Mouse (Mus musculus) myocyte (in vitro differentiated cells): ENCODE measurements around the gene Fos.

ENCODE experiments used
- CEBPB ChIP-seq: IDR thresholded peaks from 2 replicates; pipeline ENCODE4 v1.6.1; 2011; ENCODE audit warnings: mild to moderate bottlenecking, moderate library complexity; ENCODE audit not compliant: poor library complexity, insufficient read depth, severe bottlenecking
- E2F4 ChIP-seq: IDR thresholded peaks from one replicate; pipeline ENCODE4 v1.6.1; 2011; ENCODE audit warnings: mild to moderate bottlenecking, control low read depth, moderate library complexity; ENCODE audit not compliant: insufficient read depth
- MAX ChIP-seq: IDR thresholded peaks from one replicate; pipeline ENCODE4 v1.6.1; 2011; ENCODE audit warnings: low read depth, mild to moderate bottlenecking, control low read depth
- MYOD1 ChIP-seq, 3 experiments: IDR thresholded peaks; one replicate each; pipeline ENCODE4 v1.6.1; 2011; ENCODE audit warnings: control low read depth in 2 of 3, low read depth in 2 of 3, mild to moderate bottlenecking in 2 of 3, moderate library complexity in 1 of 3; ENCODE audit not compliant: insufficient read length in 2 of 3, control insufficient read depth in 1 of 3
- MYOG ChIP-seq, 3 experiments: IDR thresholded peaks; one replicate each; pipeline ENCODE4 v1.6.1; 2011; ENCODE audit warnings: control low read depth in 2 of 3, low read depth in 2 of 3, mild to moderate bottlenecking in 2 of 3; ENCODE audit not compliant: insufficient read length in 2 of 3, control insufficient read depth in 1 of 3, insufficient read depth in 1 of 3
- POLR2A ChIP-seq: IDR thresholded peaks from one replicate; pipeline ENCODE4 v1.6.1; 2011; ENCODE audit warnings: low read depth, mild to moderate bottlenecking, control low read depth, moderate library complexity; ENCODE audit not compliant: insufficient read length
- POLR2AphosphoS2 ChIP-seq: IDR thresholded peaks from one replicate; pipeline ENCODE4 v1.6.1; 2011; ENCODE audit warnings: low read depth, control low read depth; ENCODE audit not compliant: insufficient read length
- SRF ChIP-seq: IDR thresholded peaks from one replicate; pipeline ENCODE4 v1.6.1; 2011; ENCODE audit warnings: low read depth; ENCODE audit not compliant: control insufficient read depth, insufficient read length
- TCF12 ChIP-seq: IDR thresholded peaks from one replicate; pipeline ENCODE4 v1.6.1; 2011; ENCODE audit warnings: mild to moderate bottlenecking, control low read depth; ENCODE audit not compliant: poor library complexity, insufficient read depth, severe bottlenecking
- TCF3 ChIP-seq: IDR thresholded peaks from one replicate; pipeline ENCODE4 v1.6.1; 2011; ENCODE audit warnings: low read depth, control low read depth; ENCODE audit not compliant: insufficient read length
- USF1 ChIP-seq: IDR thresholded peaks from one replicate; pipeline ENCODE4 v1.6.1; 2011; ENCODE audit warnings: low read depth, mild to moderate bottlenecking, control low read depth, moderate library complexity

GRCm38 (mm10) chr12:85518009-85518408, 44.3 kb downstream of the Fos start:
- TF ChIP-seq USF1 (no peak), POLR2A (no peak), MYOG (IDR thresholded peaks at IDR 0.05; ENCODE audit: control insufficient read depth in 1 of 3, insufficient read depth in 1 of 3, insufficient read length in 2 of 3, low read depth in 2 of 3) (no peak), SRF (no peak), TCF12 (no peak), TCF3 (no peak), MYOD1 (IDR thresholded peaks at IDR 0.05; ENCODE audit: control insufficient read depth in 1 of 3, insufficient read length in 2 of 3, low read depth in 2 of 3) (no peak), MAX (no peak), POLR2AphosphoS2 (no peak), CEBPB (no peak), E2F4 (no peak)
